Mouse (Mus musculus): ENCODE data around the gene Rps3a1. TPM values are rescaled to one million over a fixed set of nuclear protein-coding genes. Genes with fewer than 3 reads are reported as not detected.

Rps3a1 gene
- polyA plus RNA-seq, 1 experiment, result 1,248 TPM

DNA sequence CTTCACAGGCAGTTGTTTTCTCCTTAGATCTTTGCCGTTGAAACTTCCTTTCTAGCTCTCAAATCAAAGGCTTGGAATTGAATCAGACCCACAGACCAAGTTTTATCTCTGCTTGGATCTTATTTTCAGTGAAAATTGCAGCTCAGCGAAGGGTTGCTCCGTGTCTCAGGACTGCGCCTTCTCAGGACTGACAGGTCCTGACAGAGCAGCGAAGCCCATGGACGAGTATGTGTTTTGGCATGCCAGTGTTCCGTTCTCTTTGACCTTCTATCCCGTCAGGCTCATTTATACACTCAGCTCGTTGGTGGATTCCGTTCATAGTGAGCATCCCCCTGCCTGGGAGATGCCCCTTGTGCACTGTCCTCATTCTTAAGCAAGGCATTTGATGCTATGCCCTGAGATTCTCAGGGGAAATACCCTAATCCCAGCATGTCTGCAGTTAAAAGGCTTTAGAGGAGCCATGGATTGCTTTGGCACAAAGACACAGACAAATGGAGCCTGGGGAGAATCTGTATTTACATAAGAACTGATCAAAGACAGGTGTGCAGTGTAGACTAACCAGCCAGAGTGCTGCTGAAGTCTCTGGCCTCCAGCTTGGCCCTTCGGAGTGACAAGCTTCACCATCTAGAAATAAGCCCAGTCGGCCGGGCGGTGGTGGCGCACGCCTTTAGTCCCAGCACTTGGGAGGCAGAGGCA is 23.1 kb downstream of the Rps3a1 start:
- TF ChIP-seq CTCF (IDR thresholded peaks at IDR 0.05; ENCODE audit: low read depth, low read length), result no peak
- no peak for TF ChIP-seq POLR2A (IDR thresholded peaks at IDR 0.05; ENCODE audit: borderline replicate concordance, low read depth, low read length)
- no peak overlapping the region for H3K27ac ChIP-seq (ENCODE audit: insufficient read depth, low read depth, low read length)
- H3K4me3 ChIP-seq (ENCODE audit: insufficient read depth, low read length), result no peak overlapping the region
- no peaks in the 10 kb centered on the region for H3K4me1 ChIP-seq (ENCODE audit: control insufficient read depth, insufficient read depth, low read length)

DNA sequence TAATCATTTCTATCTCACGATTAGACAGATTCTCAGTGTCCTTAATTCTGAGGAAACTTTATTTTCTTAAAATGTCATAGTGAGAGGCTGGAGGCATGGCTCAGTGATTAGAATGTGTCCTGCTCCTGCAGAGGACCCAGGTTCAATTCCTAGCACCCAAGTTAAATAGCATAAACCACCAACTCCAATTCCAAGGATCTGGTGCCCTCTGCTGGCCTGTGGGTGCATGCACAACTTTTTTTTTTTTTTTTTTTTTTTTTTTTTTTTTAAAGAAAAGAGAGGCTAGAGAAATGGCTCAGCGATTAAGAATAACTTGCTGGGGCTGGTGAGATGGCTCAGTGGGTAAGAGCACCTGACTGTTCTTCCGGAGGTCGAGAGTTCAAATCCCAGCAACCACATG is 25.6 kb downstream of the Rps3a1 start:
- Histone ChIP-seq H3K4me3 (ENCODE audit: insufficient read depth, low read length) (no peak overlapping the region), H3K4me1 (ENCODE audit: control insufficient read depth, insufficient read depth, low read length) (no peaks in the 10 kb centered on the region), H3K27ac (ENCODE audit: insufficient read depth, low read depth, low read length) (no peak overlapping the region)
- TF ChIP-seq CTCF (IDR thresholded peaks at IDR 0.05; ENCODE audit: low read depth, low read length), result no peak
- TF ChIP-seq POLR2A (IDR thresholded peaks at IDR 0.05; ENCODE audit: borderline replicate concordance, low read depth, low read length), result no peak

DNA sequence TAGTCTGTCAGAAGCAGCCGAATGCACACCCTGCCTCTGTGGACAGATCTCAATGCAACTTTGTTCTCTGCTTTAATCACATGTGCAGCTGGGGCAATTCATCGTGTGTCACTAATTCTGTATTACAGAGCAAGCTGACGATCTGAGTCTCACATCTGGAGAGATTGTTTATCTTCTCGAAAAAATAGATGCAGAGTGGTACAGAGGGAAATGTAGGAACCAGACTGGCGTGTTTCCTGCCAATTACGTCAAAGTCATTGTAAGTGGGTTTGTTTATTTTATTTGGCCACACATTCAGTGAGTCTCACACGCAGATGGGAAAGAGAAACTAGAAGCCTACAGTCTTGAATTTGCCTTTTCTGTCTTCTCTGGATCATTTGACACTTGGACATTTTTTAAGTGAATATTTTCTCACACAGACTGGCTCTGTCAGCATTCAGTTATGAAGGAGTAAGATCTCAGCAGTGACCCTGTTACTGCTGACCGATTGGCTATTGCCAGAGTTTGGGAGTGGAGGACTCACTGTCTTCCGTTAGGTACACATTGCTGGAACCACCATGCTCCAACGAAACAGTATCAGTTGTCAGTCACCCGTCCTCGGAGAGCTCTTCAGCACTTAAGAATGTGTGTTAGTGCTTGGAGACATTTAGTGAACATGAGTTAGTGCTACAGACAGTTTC is 27.7 kb downstream of the Rps3a1 start:
- TF ChIP-seq CTCF (IDR thresholded peaks at IDR 0.05; ENCODE audit: low read depth, low read length) (no peak), POLR2A (IDR thresholded peaks at IDR 0.05; ENCODE audit: borderline replicate concordance, low read depth, low read length) (no peak)
- Histone ChIP-seq H3K27ac (ENCODE audit: insufficient read depth, low read depth, low read length) (no peak overlapping the region), H3K4me3 (ENCODE audit: insufficient read depth, low read length) (no peak overlapping the region), H3K4me1 (ENCODE audit: control insufficient read depth, insufficient read depth, low read length) (peaks cover 3% of the 10 kb centered on the region)

DNA sequence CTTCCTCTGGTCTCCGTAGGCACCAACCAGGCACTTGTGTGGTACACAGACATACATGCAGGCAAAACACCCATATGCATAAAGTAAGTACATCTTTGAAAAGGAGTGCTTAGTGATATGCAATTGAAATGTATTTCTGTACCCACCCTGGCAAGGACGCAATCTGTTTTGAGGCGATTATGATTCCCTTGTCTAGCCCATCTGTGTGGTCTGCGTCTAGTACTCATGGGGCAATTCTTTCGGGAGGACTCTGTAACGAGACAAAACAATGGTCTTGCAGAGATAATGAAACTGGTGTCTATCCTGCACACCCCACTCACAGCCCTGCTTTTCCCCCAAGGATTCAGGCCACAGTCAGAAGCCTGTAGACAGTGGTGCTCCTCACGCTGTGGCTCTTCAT is 29.7 kb downstream of the Rps3a1 start:
- Histone ChIP-seq H3K4me3 (ENCODE audit: insufficient read depth, low read length) (no peak overlapping the region), H3K27ac (ENCODE audit: insufficient read depth, low read depth, low read length) (no peak overlapping the region), H3K4me1 (ENCODE audit: control insufficient read depth, insufficient read depth, low read length) (peaks cover 3% of the 10 kb centered on the region)
- TF ChIP-seq POLR2A (IDR thresholded peaks at IDR 0.05; ENCODE audit: borderline replicate concordance, low read depth, low read length) (no peak), CTCF (IDR thresholded peaks at IDR 0.05; ENCODE audit: low read depth, low read length) (no peak)

DNA sequence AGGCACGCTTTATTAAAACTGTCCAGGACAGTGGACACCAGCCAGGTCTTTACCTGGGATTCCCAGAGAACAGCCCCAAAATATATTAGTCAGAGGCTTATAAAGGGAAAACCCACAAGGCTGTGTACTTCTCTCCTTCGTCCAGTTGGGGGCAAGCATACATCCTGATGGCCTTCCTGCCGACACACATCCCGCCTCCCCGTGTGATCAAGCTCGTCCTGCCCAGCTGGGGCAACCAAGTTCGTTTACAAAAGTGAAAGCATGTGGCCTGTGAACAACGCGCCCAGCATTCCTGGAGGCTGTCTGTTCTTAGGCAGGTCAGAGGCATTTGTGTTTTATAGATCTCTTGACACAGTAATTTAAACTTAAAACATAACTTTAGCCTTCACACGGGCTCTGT is 32.4 kb downstream of the Rps3a1 start:
- H3K4me3 ChIP-seq (ENCODE audit: insufficient read depth, low read length), result peak overlapping the region; percentile 27
- 0 out of 2 replicates have a peak overlapping the region, but pooled peaks have one; percentile 11 for H3K27ac ChIP-seq (ENCODE audit: insufficient read depth, low read depth, low read length)

DNA sequence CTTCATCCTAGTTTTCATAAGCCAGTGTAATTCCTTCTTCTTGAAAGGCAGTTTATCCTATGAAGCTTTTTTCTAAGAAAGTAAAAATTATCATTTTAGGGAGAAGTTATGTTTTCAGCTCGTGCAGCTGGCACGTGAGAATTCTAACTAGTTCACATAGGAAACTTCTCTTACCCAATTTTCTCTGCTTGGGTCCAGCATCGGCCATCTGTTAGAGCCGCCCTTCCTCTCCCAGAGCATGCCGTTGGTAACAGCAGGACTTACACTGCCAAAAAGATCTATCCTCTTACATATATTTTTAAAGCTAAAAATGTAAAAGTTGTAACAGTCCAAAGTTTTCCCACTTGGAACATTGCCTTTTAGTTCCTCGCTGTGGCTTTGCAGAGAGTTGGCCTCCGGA is 33.4 kb downstream of the Rps3a1 start:
- Histone ChIP-seq H3K4me3 (ENCODE audit: insufficient read depth, low read length) (no peak overlapping the region), H3K27ac (ENCODE audit: insufficient read depth, low read depth, low read length) (no peak overlapping the region), H3K4me1 (ENCODE audit: control insufficient read depth, insufficient read depth, low read length) (peaks cover 3% of the 10 kb centered on the region)
- TF ChIP-seq CTCF (IDR thresholded peaks at IDR 0.05; ENCODE audit: low read depth, low read length) (no peak), POLR2A (IDR thresholded peaks at IDR 0.05; ENCODE audit: borderline replicate concordance, low read depth, low read length) (no peak)

More for the DNA sequence above, 32.4 kb downstream of the Rps3a1 start:
- TF ChIP-seq CTCF (IDR thresholded peaks at IDR 0.05; ENCODE audit: low read depth, low read length) (no peak), POLR2A (IDR thresholded peaks at IDR 0.05; ENCODE audit: borderline replicate concordance, low read depth, low read length) (no peak)
- H3K4me1 ChIP-seq (ENCODE audit: control insufficient read depth, insufficient read depth, low read length), result peaks cover 3% of the 10 kb centered on the region

DNA sequence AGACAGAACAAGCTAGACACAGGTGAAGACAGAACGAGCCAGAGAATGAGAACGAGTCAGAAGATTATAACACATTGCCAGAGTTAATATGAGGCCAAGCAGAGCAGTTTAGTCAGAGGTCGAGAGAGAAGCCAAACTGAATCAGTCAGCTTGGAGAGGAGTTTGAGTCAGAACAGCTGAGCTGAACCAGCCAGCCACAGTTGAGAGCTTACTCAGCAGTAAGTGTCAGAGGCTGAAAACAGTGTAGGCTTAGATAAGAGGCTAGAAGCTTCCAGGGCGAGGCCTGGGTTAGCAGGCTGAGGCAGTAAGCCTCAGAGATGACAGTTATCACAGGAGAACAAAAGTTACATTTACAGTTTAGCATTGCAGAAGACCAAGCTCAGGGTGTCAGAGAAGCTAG is 33.9 kb downstream of the Rps3a1 start:
- TF ChIP-seq CTCF (IDR thresholded peaks at IDR 0.05; ENCODE audit: low read depth, low read length), result no peak
- no peak for TF ChIP-seq POLR2A (IDR thresholded peaks at IDR 0.05; ENCODE audit: borderline replicate concordance, low read depth, low read length)
- Histone ChIP-seq H3K4me1 (ENCODE audit: control insufficient read depth, insufficient read depth, low read length) (peaks cover 3% of the 10 kb centered on the region), H3K27ac (ENCODE audit: insufficient read depth, low read depth, low read length) (no peak overlapping the region), H3K4me3 (ENCODE audit: insufficient read depth, low read length) (no peak overlapping the region)

DNA sequence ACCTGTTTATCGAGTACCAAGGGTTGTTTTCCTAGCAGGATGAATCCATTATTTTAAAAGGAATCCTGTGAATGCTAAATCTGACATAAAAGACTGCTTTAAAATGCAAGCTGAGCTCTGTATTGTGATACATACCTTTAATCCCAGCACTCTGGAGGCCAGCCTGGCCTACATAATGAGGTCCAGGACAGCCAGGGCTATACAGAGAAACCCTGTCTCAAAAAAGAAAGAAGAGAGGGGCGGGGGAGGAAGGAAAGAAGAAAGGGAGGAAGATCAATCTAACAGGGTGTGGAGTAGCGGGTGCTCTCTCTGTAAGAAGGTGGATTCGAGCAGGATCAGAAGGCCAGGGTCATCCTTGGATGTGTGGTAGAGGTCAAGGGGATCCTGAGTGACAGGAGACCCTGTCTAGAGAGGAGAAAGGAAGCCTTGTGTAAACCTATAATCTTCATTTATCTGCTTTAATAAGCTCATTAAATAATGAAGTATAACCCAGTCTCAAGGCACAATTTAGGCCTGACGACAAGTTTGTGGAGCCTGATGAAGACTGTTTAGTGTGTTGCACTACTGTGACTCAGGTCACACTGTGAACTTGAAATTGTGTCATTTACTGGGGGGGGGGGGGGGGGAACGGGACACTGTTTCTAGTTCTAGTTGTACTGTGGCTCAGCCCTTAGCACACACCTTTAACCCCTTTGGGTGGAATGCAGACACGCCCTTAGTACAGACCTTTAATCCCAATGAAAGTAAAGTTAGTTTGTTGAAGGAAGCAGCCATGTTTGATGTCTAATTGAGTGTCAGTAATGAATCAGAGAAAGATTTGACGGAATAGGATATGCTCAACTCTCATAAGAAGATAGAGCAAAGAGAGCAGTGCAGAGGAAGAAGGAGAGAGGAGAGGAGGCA is 34.6 kb downstream of the Rps3a1 start:
- Histone ChIP-seq H3K4me1 (ENCODE audit: control insufficient read depth, insufficient read depth, low read length) (peaks cover 3% of the 10 kb centered on the region), H3K27ac (ENCODE audit: insufficient read depth, low read depth, low read length) (no peak overlapping the region), H3K4me3 (ENCODE audit: insufficient read depth, low read length) (no peak overlapping the region)
- TF ChIP-seq POLR2A (IDR thresholded peaks at IDR 0.05; ENCODE audit: borderline replicate concordance, low read depth, low read length) (no peak), CTCF (IDR thresholded peaks at IDR 0.05; ENCODE audit: low read depth, low read length) (no peak)

DNA sequence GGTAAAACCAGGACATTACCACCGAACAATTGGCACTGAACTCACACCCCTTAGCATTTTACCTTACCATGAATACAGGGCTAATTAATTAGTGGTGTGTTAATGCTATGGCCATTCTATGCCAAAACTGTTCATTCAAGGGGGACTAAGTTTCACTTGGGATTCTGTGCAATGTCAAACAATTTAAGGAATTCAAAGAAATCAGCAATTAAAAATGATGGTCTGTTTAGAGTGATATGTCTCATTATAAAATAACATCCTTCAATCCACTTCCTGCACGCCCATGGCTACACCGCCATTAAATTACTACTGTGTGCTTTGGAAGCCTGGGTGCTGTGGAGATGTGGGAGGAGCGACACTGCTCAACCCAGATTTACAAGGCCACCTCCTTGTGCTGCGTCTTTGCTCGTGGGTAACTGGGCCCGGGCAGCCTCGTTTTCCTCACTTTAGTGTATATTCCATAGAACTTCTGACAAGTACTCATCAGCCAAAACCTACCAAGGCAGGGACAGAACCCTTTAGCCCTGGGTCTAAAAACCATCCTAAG is 36.3 kb downstream of the Rps3a1 start:
- Histone ChIP-seq H3K27ac (ENCODE audit: insufficient read depth, low read depth, low read length) (no peak overlapping the region), H3K4me3 (ENCODE audit: insufficient read depth, low read length) (no peak overlapping the region), H3K4me1 (ENCODE audit: control insufficient read depth, insufficient read depth, low read length) (peaks cover 3% of the 10 kb centered on the region)
- TF ChIP-seq POLR2A (IDR thresholded peaks at IDR 0.05; ENCODE audit: borderline replicate concordance, low read depth, low read length) (no peak), CTCF (IDR thresholded peaks at IDR 0.05; ENCODE audit: low read depth, low read length) (no peak)
